Mouse (Mus musculus): ENCODE measurements around the gene Rnf217. TPM values are rescaled to one million over a fixed set of nuclear protein-coding genes. Genes with fewer than 3 reads are reported as not detected.

The Rnf217 gene
- polyA plus RNA-seq, 1 experiment: 0.50 TPM

- H3K27ac ChIP-seq (ENCODE audit: control insufficient read depth, insufficient read depth, low read depth, low read length, poor library complexity): no peak overlapping the region
- 84% methylated on average over 5 of the region's 5 CpGs for WGBS
- TF ChIP-seq POLR2A (IDR thresholded peaks at IDR 0.05; ENCODE audit: borderline replicate concordance, control insufficient read depth, low read depth, low read length): no peak
- TF ChIP-seq CTCF (IDR thresholded peaks at IDR 0.05; ENCODE audit: control insufficient read depth, insufficient read depth, low read length): no peak
- H3K4me1 ChIP-seq (ENCODE audit: control insufficient read depth, insufficient read depth, low read length): no peaks in the 10 kb centered on the region
- H3K4me3 ChIP-seq (replicated peaks; ENCODE audit: control insufficient read depth, low read depth, low read length): no peak overlapping the region
These were observed 107.3 kb downstream of the Rnf217 start for GRCm38 (mm10) chr10:31501644-31502043.

GRCm38 (mm10) chr10:31496931-31497330, 112.1 kb downstream of the Rnf217 start:
- no peak for TF ChIP-seq POLR2A (IDR thresholded peaks at IDR 0.05; ENCODE audit: borderline replicate concordance, control insufficient read depth, low read depth, low read length)
- no peak for TF ChIP-seq CTCF (IDR thresholded peaks at IDR 0.05; ENCODE audit: control insufficient read depth, insufficient read depth, low read length)
- Histone ChIP-seq H3K27ac (ENCODE audit: control insufficient read depth, insufficient read depth, low read depth, low read length, poor library complexity) (no peak overlapping the region), H3K4me1 (ENCODE audit: control insufficient read depth, insufficient read depth, low read length) (no peaks in the 10 kb centered on the region), H3K4me3 (replicated peaks; ENCODE audit: control insufficient read depth, low read depth, low read length) (no peak overlapping the region)
- WGBS: 75% methylated on average over 2 of the region's 2 CpGs

- Histone ChIP-seq H3K4me1 (ENCODE audit: control insufficient read depth, insufficient read depth, low read length) (no peaks in the 10 kb centered on the region), H3K4me3 (replicated peaks; ENCODE audit: control insufficient read depth, low read depth, low read length) (no peak overlapping the region), H3K27ac (ENCODE audit: control insufficient read depth, insufficient read depth, low read depth, low read length, poor library complexity) (no peak overlapping the region)
- WGBS: 74% methylated on average over 3 of the region's 3 CpGs
- TF ChIP-seq CTCF (IDR thresholded peaks at IDR 0.05; ENCODE audit: control insufficient read depth, insufficient read depth, low read length): no peak
- no peak for TF ChIP-seq POLR2A (IDR thresholded peaks at IDR 0.05; ENCODE audit: borderline replicate concordance, control insufficient read depth, low read depth, low read length)
These were observed 113.2 kb downstream of the Rnf217 start for GRCm38 (mm10) chr10:31495826-31496225.

GRCm38 (mm10) chr10:31494296-31494695, 114.7 kb downstream of the Rnf217 start:
- H3K27ac ChIP-seq (ENCODE audit: control insufficient read depth, insufficient read depth, low read depth, low read length, poor library complexity): no peak overlapping the region
- H3K4me3 ChIP-seq (replicated peaks; ENCODE audit: control insufficient read depth, low read depth, low read length): no peak overlapping the region
- no peak for TF ChIP-seq CTCF (IDR thresholded peaks at IDR 0.05; ENCODE audit: control insufficient read depth, insufficient read depth, low read length)
- no peak for TF ChIP-seq POLR2A (IDR thresholded peaks at IDR 0.05; ENCODE audit: borderline replicate concordance, control insufficient read depth, low read depth, low read length)
- WGBS: 85% methylated on average over 1 of the region's 1 CpGs
- no peaks in the 10 kb centered on the region for H3K4me1 ChIP-seq (ENCODE audit: control insufficient read depth, insufficient read depth, low read length)

GRCm38 (mm10) chr10:31467043-31467898, 141.7 kb downstream of the Rnf217 start:
- Histone ChIP-seq H3K4me3 (replicated peaks; ENCODE audit: control insufficient read depth, low read depth, low read length) (no peak overlapping the region), H3K27ac (ENCODE audit: control insufficient read depth, insufficient read depth, low read depth, low read length, poor library complexity) (no peak overlapping the region), H3K4me1 (ENCODE audit: control insufficient read depth, insufficient read depth, low read length) (no peaks in the 10 kb centered on the region)
- TF ChIP-seq POLR2A (IDR thresholded peaks at IDR 0.05; ENCODE audit: borderline replicate concordance, control insufficient read depth, low read depth, low read length): no peak
- TF ChIP-seq CTCF (IDR thresholded peaks at IDR 0.05; ENCODE audit: control insufficient read depth, insufficient read depth, low read length): no peak
- WGBS: 76% methylated on average over 10 of the region's 10 CpGs

GRCm38 (mm10) chr10:31465840-31466541, 143.0 kb downstream of the Rnf217 start:
- TF ChIP-seq POLR2A (IDR thresholded peaks at IDR 0.05; ENCODE audit: borderline replicate concordance, control insufficient read depth, low read depth, low read length) (no peak), CTCF (IDR thresholded peaks at IDR 0.05; ENCODE audit: control insufficient read depth, insufficient read depth, low read length) (no peak)
- Histone ChIP-seq H3K27ac (ENCODE audit: control insufficient read depth, insufficient read depth, low read depth, low read length, poor library complexity) (no peak overlapping the region), H3K4me1 (ENCODE audit: control insufficient read depth, insufficient read depth, low read length) (no peaks in the 10 kb centered on the region), H3K4me3 (replicated peaks; ENCODE audit: control insufficient read depth, low read depth, low read length) (no peak overlapping the region)
- WGBS: 71% methylated on average over 6 of the region's 6 CpGs

- TF ChIP-seq CTCF (IDR thresholded peaks at IDR 0.05; ENCODE audit: control insufficient read depth, insufficient read depth, low read length) (no peak), POLR2A (IDR thresholded peaks at IDR 0.05; ENCODE audit: borderline replicate concordance, control insufficient read depth, low read depth, low read length) (no peak)
- H3K4me1 ChIP-seq (ENCODE audit: control insufficient read depth, insufficient read depth, low read length): no peaks in the 10 kb centered on the region
- no peak overlapping the region for H3K27ac ChIP-seq (ENCODE audit: control insufficient read depth, insufficient read depth, low read depth, low read length, poor library complexity)
- no peak overlapping the region for H3K4me3 ChIP-seq (replicated peaks; ENCODE audit: control insufficient read depth, low read depth, low read length)
- 9% methylated on average over 4 of the region's 4 CpGs for WGBS
These were observed 143.6 kb downstream of the Rnf217 start for GRCm38 (mm10) chr10:31465424-31465823.

GRCm38 (mm10) chr10:31463044-31463443, 145.9 kb downstream of the Rnf217 start:
- WGBS: 64% methylated on average over 2 of the region's 2 CpGs
- TF ChIP-seq CTCF (IDR thresholded peaks at IDR 0.05; ENCODE audit: control insufficient read depth, insufficient read depth, low read length) (no peak), POLR2A (IDR thresholded peaks at IDR 0.05; ENCODE audit: borderline replicate concordance, control insufficient read depth, low read depth, low read length) (no peak)
- H3K27ac ChIP-seq (ENCODE audit: control insufficient read depth, insufficient read depth, low read depth, low read length, poor library complexity): no peak overlapping the region

More at GRCm38 (mm10) chr10:31463044-31463443, 145.9 kb downstream of the Rnf217 start:
- Histone ChIP-seq H3K4me1 (ENCODE audit: control insufficient read depth, insufficient read depth, low read length) (no peaks in the 10 kb centered on the region), H3K4me3 (replicated peaks; ENCODE audit: control insufficient read depth, low read depth, low read length) (no peak overlapping the region)
